Mouse (Mus musculus): Measurements from ENCODE around the gene Efcab6. TPM values are rescaled to one million over a fixed set of nuclear protein-coding genes. Genes with fewer than 3 reads are reported as not detected.

The Efcab6 gene
- polyA plus RNA-seq, 1 experiment: 11.0 TPM

- TF ChIP-seq POLR2A (IDR thresholded peaks at IDR 0.05; ENCODE audit: extremely low read depth, insufficient read depth, low read length): no peak
- TF ChIP-seq CTCF (IDR thresholded peaks at IDR 0.05; ENCODE audit: extremely low read depth, insufficient read depth, low read length): no peak
- Histone ChIP-seq H3K27ac (ENCODE audit: insufficient read depth, low read length) (no peak overlapping the region), H3K4me1 (ENCODE audit: control insufficient read depth, insufficient read depth, low read length) (0 out of 2 replicates have a peak, but pooled peaks cover 1% of the 10 kb centered on the region), H3K4me3 (ENCODE audit: insufficient read depth, low read length) (no peak overlapping the region)
These were observed 187.9 kb downstream of the Efcab6 start for GRCm38 (mm10) chr15:83877155-83877866.

GRCm38 (mm10) chr15:83870936-83871335 lies 194.2 kb downstream of the Efcab6 start:
- Histone ChIP-seq H3K27ac (ENCODE audit: insufficient read depth, low read length) (no peak overlapping the region), H3K4me3 (ENCODE audit: insufficient read depth, low read length) (no peak overlapping the region), H3K4me1 (ENCODE audit: control insufficient read depth, insufficient read depth, low read length) (no peaks in the 10 kb centered on the region)
- no peak for TF ChIP-seq CTCF (IDR thresholded peaks at IDR 0.05; ENCODE audit: extremely low read depth, insufficient read depth, low read length)

- Histone ChIP-seq H3K27ac (ENCODE audit: insufficient read depth, low read length) (no peak overlapping the region), H3K4me1 (ENCODE audit: control insufficient read depth, insufficient read depth, low read length) (no peaks in the 10 kb centered on the region), H3K4me3 (ENCODE audit: insufficient read depth, low read length) (no peak overlapping the region)
- TF ChIP-seq CTCF (IDR thresholded peaks at IDR 0.05; ENCODE audit: extremely low read depth, insufficient read depth, low read length) (no peak), POLR2A (IDR thresholded peaks at IDR 0.05; ENCODE audit: extremely low read depth, insufficient read depth, low read length) (no peak)
These were observed 199.6 kb downstream of the Efcab6 start for GRCm38 (mm10) chr15:83865626-83866025.

- Histone ChIP-seq H3K4me3 (ENCODE audit: insufficient read depth, low read length) (no peak overlapping the region), H3K27ac (ENCODE audit: insufficient read depth, low read length) (no peak overlapping the region), H3K4me1 (ENCODE audit: control insufficient read depth, insufficient read depth, low read length) (peaks cover 4% of the 10 kb centered on the region; the same call in 1 of the 2 replicates)
- TF ChIP-seq POLR2A (IDR thresholded peaks at IDR 0.05; ENCODE audit: extremely low read depth, insufficient read depth, low read length) (no peak), CTCF (IDR thresholded peaks at IDR 0.05; ENCODE audit: extremely low read depth, insufficient read depth, low read length) (peak; percentile 80)
These were observed 208.1 kb downstream of the Efcab6 start for GRCm38 (mm10) chr15:83857129-83857528.

GRCm38 (mm10) chr15:83853400-83853811 lies 211.8 kb downstream of the Efcab6 start:
- peaks cover 11% of the 10 kb centered on the region for H3K4me1 ChIP-seq (ENCODE audit: control insufficient read depth, insufficient read depth, low read length)
- H3K4me3 ChIP-seq (ENCODE audit: insufficient read depth, low read length): no peak overlapping the region
- no peak overlapping the region for H3K27ac ChIP-seq (ENCODE audit: insufficient read depth, low read length)
- TF ChIP-seq CTCF (IDR thresholded peaks at IDR 0.05; ENCODE audit: extremely low read depth, insufficient read depth, low read length): no peak

- Histone ChIP-seq H3K4me1 (ENCODE audit: control insufficient read depth, insufficient read depth, low read length) (peaks cover 37% of the 10 kb centered on the region), H3K27ac (ENCODE audit: insufficient read depth, low read length) (peak overlapping the region; percentile 96), H3K4me3 (ENCODE audit: insufficient read depth, low read length) (no peak overlapping the region)
- TF ChIP-seq POLR2A (IDR thresholded peaks at IDR 0.05; ENCODE audit: extremely low read depth, insufficient read depth, low read length) (no peak), CTCF (IDR thresholded peaks at IDR 0.05; ENCODE audit: extremely low read depth, insufficient read depth, low read length) (no peak)
These were observed 217.0 kb downstream of the Efcab6 start for GRCm38 (mm10) chr15:83848193-83848592.

- Histone ChIP-seq H3K27ac (ENCODE audit: insufficient read depth, low read length) (peak overlapping the region; percentile 96), H3K4me1 (ENCODE audit: control insufficient read depth, insufficient read depth, low read length) (peaks cover 36% of the 10 kb centered on the region), H3K4me3 (ENCODE audit: insufficient read depth, low read length) (no peak overlapping the region)
These were observed 217.7 kb downstream of the Efcab6 start for GRCm38 (mm10) chr15:83847512-83847911.

GRCm38 (mm10) chr15:83846592-83846991 lies 218.6 kb downstream of the Efcab6 start:
- TF ChIP-seq CTCF (IDR thresholded peaks at IDR 0.05; ENCODE audit: extremely low read depth, insufficient read depth, low read length) (no peak), POLR2A (IDR thresholded peaks at IDR 0.05; ENCODE audit: extremely low read depth, insufficient read depth, low read length) (no peak)
- Histone ChIP-seq H3K4me1 (ENCODE audit: control insufficient read depth, insufficient read depth, low read length) (peaks cover 43% of the 10 kb centered on the region), H3K27ac (ENCODE audit: insufficient read depth, low read length) (no peak overlapping the region), H3K4me3 (ENCODE audit: insufficient read depth, low read length) (no peak overlapping the region)

More at GRCm38 (mm10) chr15:83847512-83847911, 217.7 kb downstream of the Efcab6 start:
- TF ChIP-seq CTCF (IDR thresholded peaks at IDR 0.05; ENCODE audit: extremely low read depth, insufficient read depth, low read length) (no peak), POLR2A (IDR thresholded peaks at IDR 0.05; ENCODE audit: extremely low read depth, insufficient read depth, low read length) (no peak)

GRCm38 (mm10) chr15:83845734-83846133 lies 219.4 kb downstream of the Efcab6 start:
- Histone ChIP-seq H3K27ac (ENCODE audit: insufficient read depth, low read length) (peak overlapping the region; percentile 40), H3K4me1 (ENCODE audit: control insufficient read depth, insufficient read depth, low read length) (peaks cover 46% of the 10 kb centered on the region), H3K4me3 (ENCODE audit: insufficient read depth, low read length) (no peak overlapping the region)
- TF ChIP-seq CTCF (IDR thresholded peaks at IDR 0.05; ENCODE audit: extremely low read depth, insufficient read depth, low read length): no peak
- TF ChIP-seq POLR2A (IDR thresholded peaks at IDR 0.05; ENCODE audit: extremely low read depth, insufficient read depth, low read length): no peak
